Comparison of ENCODE assay signal across 8 mouse cellular contexts in genomic region chr11:45881026-45881682, GRCm38 (mm10). TPM values are rescaled to one million over a fixed set of nuclear protein-coding genes. Genes with fewer than 3 reads are reported as not detected.
A peak's percentile ranks its signal among the peaks of the same experiment; 100 is the strongest.
DNase-seq lines count a peak whose midpoint lies in the region; ATAC-seq lines count a peak whose summit lies in the region.

No protein-coding gene starts in this region.

- H3K36me3 ChIP-seq in embryonic facial prominence, embryonic 12.5 days: peaks cover 12% of the 10 kb centered on the region; the same call in 1 of the 2 replicates

- no peak overlapping the region for H3K9ac ChIP-seq in embryonic facial prominence, embryonic 12.5 days

- H3K4me1 ChIP-seq in embryonic facial prominence, embryonic 12.5 days: peaks cover 24% of the 10 kb centered on the region

- H3K27ac ChIP-seq in embryonic facial prominence, embryonic 12.5 days: 0 out of 2 replicates have a peak overlapping the region, but pooled peaks have one; percentile 46

- no peak overlapping the region for H3K4me2 ChIP-seq in embryonic facial prominence, embryonic 12.5 days (replicated peaks)

- no peak overlapping the region for H3K4me3 ChIP-seq in embryonic facial prominence, embryonic 12.5 days

- ATAC-seq in embryonic facial prominence, embryonic 12.5 days (ENCODE audit: insufficient number of reproducible peaks, insufficient read depth, low FRiP score, low TSS enrichment): no peak
- ATAC-seq in megakaryocyte-erythroid progenitor cell, adult 5-6 weeks (replicated peaks; ENCODE audit: low FRiP score, low TSS enrichment, poor library complexity, severe bottlenecking): 0 out of 2 replicates have a peak, but pooled peaks have one; percentile 25
- no peak for ATAC-seq in inflammation-experienced regulatory T-cells, adult 6 months

- WGBS in embryonic facial prominence, embryonic 12.5 days: 54% methylated on average over 6 of the region's 6 CpGs

- intact Hi-C loops in left cerebral cortex, postnatal 10 days (cut with DNase I): loop anchor here (5.0 to 10.0 kb wide), 5 partner anchors 86 to 1269 kb away; no protein-coding TSS in a partner anchor
- intact Hi-C loops in heart, postnatal 14 days (cut with DNase I): loop anchor here (1.0 to 10.0 kb wide), 6 partner anchors 86 to 1294 kb away; partner anchors contain the start of gene Ebf1

- no peaks in the 10 kb centered on the region for H3K9me3 ChIP-seq in embryonic facial prominence, embryonic 12.5 days

- peak; percentile 46 to 65 for DNase-seq in left cerebral cortex, postnatal 10 days (ENCODE audit: extremely low spot score in 1 of 2, low spot score in 2 of 2)
- DNase-seq in left cerebral cortex, adult 8-10 months (ENCODE audit: low spot score in 2 of 2): no peak
- peak; percentile 63 for DNase-seq in Muller cell, postnatal 12 days (ENCODE audit: inconsistent ontology term)
- DNase-seq in heart, postnatal 14 days: peak; percentile 46 to 71
- DNase-seq in layer of hippocampus, adult 11-12 months (ENCODE audit: low spot score): peak; percentile 58

- H3K27me3 ChIP-seq in embryonic facial prominence, embryonic 12.5 days: no peaks in the 10 kb centered on the region

RNA-seq across cellular contexts. Expression of gene Clint1, which starts 29.3 kb away (rescaled TPM):
- total RNA-seq in left cerebral cortex, postnatal 10 days (2021): 10 to 100 TPM; 43.8 to 44.0 TPM
- 10 to 100 TPM; 47.4 to 51.5 (median 48.0) TPM for total RNA-seq in left cerebral cortex, adult 8-10 months (2022)
- polyA plus RNA-seq in embryonic facial prominence, embryonic 12.5 days (2016; fragmentation: Nextera tagmentation; extraction: Ambion mirVana): 99.5 and 100 TPM in 2 replicates
- total RNA-seq in heart, postnatal 14 days (2021): 10 to 100 TPM; 37.4 to 38.2 TPM
- 121 and 126 TPM in 2 replicates for total RNA-seq in megakaryocyte-erythroid progenitor cell, adult 5-6 weeks (2014; fragmentation: Nextera tagmentation)
- 174 and 179 TPM in 2 replicates for total RNA-seq in megakaryocyte-erythroid progenitor cell, adult 5-6 weeks (2017)
- polyA plus RNA-seq in inflammation-experienced regulatory T-cells, adult 6 months (2017; shearing (Covaris generic)): 10 to 100 TPM; 36.9 to 52.5 (median 45.6) TPM

Comparison
In these comparisons a context has a peak if more than half of its experiments do, and no peak if none do; other contexts are left out.
1. DNase-seq: peak in left cerebral cortex, postnatal 10 days (2 of 2), Muller cell, postnatal 12 days (single experiment), heart, postnatal 14 days (2 of 2) and layer of hippocampus, adult 11-12 months (single experiment); none in left cerebral cortex, adult 8-10 months (0 of 2).